Mouse (Mus musculus) effector memory CD4-positive, alpha-beta T cell, adult 7 months (primary cell): ENCODE results near the gene Col1a2. TPM values are rescaled to one million over a fixed set of nuclear protein-coding genes. Genes with fewer than 3 reads are reported as not detected.

Experiments
- polyA plus RNA-seq: library from polyadenylated mRNA; unstranded; fragments of 100-300 nt; shearing (Covaris generic); gene quantifications from one replicate; pipeline ENCODE4 v1.2.1, GENCODE M21; 2017

The Col1a2 gene
- polyA plus RNA-seq = 0.13 TPM

DNA sequence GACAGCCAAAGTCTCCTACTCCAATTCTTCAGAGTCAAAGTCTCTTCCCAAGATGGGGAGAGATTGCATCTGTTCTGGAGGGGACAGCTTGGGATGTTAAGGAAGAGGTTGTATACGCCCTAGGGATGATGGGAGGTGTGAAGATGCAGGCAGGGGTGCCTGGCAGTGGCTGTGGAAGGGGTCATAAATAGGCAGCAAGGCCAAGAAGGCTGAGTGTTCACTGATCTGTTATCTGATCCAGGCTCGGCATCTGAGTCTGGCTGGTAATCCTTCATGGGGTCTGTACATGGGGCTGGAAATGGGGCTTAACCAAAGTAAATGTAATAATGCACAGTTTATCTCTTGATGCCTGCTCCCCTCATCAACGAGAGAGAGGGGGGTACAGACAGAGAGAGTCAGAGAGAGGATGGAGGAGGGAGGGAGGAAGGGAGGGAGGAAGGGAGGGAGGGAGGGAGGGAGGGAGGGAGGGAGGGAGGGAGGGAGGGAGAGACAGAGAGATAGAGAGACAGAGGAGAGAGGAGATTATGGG, at the start of gene Col1a2:
Gene Col1a2 (plus strand): TSS at position 212 of the 529 bp plus-strand sequence.

Other genes with a start within 250 kb of the Col1a2 start
- 20.2 TPM for gene Casd1, start 96.0 kb downstream of the Col1a2 start, polyA plus RNA-seq
- 0.51 TPM for gene Sgce, start 242.4 kb downstream of the Col1a2 start, polyA plus RNA-seq
- not detected for gene Peg10, start 242.5 kb downstream of the Col1a2 start, polyA plus RNA-seq